Mouse (Mus musculus): ENCODE measurements around the gene BC117090. TPM values are rescaled to one million over a fixed set of nuclear protein-coding genes. Genes with fewer than 3 reads are reported as not detected.

The BC117090 gene
- not detected in 4 replicates for total RNA-seq (2023; ENCODE audit: inconsistent age)

DNA sequence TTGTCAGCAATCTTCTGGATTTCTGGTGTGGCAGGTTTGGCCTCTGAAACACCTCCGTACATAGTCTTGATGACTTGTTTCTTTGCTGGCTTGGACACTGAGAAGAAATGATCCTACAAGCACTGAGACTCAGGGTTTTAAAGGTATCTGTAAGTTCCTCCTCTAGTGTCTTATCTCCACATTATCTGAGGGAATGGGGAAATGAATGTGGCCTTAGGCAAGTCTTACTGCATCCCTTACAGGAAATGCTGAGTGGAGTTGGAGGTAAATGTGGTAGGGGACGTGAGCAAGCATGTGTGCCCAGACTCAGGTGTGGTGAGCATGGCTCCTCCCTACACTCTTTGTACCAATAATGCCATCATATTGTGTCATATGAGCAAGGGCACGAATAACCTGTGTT is at the start of gene BC117090:
Gene BC117090 (minus strand): TSS at position 101 of the 400 bp plus-strand sequence.

GRCm38 (mm10) chr16:36367648-36368047 is 33.5 kb upstream of the BC117090 start, which contains the start of gene BC100530:
BC100530 (minus strand) TSS chr16:36367748.

GRCm38 (mm10) chr16:36276796-36277195 is 57.3 kb downstream of the BC117090 start, which contains the start of gene Stfa1:
Stfa1 (plus strand) TSS chr16:36276951.

Other genes with a start within 250 kb of the BC117090 start
- gene Csta1, start 203.1 kb downstream of the BC117090 start, total RNA-seq (2023; ENCODE audit: inconsistent age), result not detected in 4 replicates
- not detected in 4 replicates for gene Stfa2l1, start 177.5 kb downstream of the BC117090 start, total RNA-seq (2023; ENCODE audit: inconsistent age)
- gene Gm5483, start 150.1 kb downstream of the BC117090 start, total RNA-seq (2023; ENCODE audit: inconsistent age), result not detected in 4 replicates
- not detected in 4 replicates for gene Gm5416, start 123.9 kb downstream of the BC117090 start, total RNA-seq (2023; ENCODE audit: inconsistent age)
- gene 2010005H15Rik, start 112.9 kb downstream of the BC117090 start, total RNA-seq (2023; ENCODE audit: inconsistent age), result not detected in 4 replicates
- gene Stfa1, start 57.4 kb downstream of the BC117090 start, total RNA-seq (2023; ENCODE audit: inconsistent age), result not detected in 4 replicates
- gene BC100530, start 33.4 kb upstream of the BC117090 start, total RNA-seq (2023; ENCODE audit: inconsistent age), result not detected in 4 replicates
- gene Stfa2, start 74.1 kb upstream of the BC117090 start, total RNA-seq (2023; ENCODE audit: inconsistent age), result not detected in 4 replicates
- gene Stfa3, start 121.1 kb upstream of the BC117090 start, total RNA-seq (2023; ENCODE audit: inconsistent age), result not detected in 4 replicates
- gene Casr, start 227.8 kb upstream of the BC117090 start, total RNA-seq (2023; ENCODE audit: inconsistent age), result not detected in 4 replicates